Mouse (Mus musculus): ENCODE measurements around the gene Sfta2. TPM values are rescaled to one million over a fixed set of nuclear protein-coding genes. Genes with fewer than 3 reads are reported as not detected.
A peak's percentile ranks its signal among the peaks of the same experiment; 100 is the strongest.

Gene Sfta2
- polyA plus RNA-seq, 1 experiment from 2014 or later: 564 TPM

- TF ChIP-seq EP300 (IDR thresholded peaks at IDR 0.05) (no peak), CTCF (IDR thresholded peaks at IDR 0.05) (no peak)
Measured at GRCm38 (mm10) chr17:35653086-35653485, 51.7 kb downstream of the Sfta2 start.

GRCm38 (mm10) chr17:35665957-35666515, 64.7 kb downstream of the Sfta2 start:
- H3K27me3 ChIP-seq (replicated peaks; ENCODE audit: insufficient read depth, low read length): no peaks in the 10 kb centered on the region
- no peak overlapping the region for H3K4me3 ChIP-seq (ENCODE audit: low read depth, low read length)
- H3K36me3 ChIP-seq (ENCODE audit: insufficient read depth, low read length): peaks cover 11% of the 10 kb centered on the region; the same call in 1 of the 2 replicates
- H3K9me3 ChIP-seq (ENCODE audit: low read length): no peaks in the 10 kb centered on the region
- ATAC-seq (peak; percentile 47), DNase-seq (ENCODE audit: low spot score) (peak; percentile 86)
- peak overlapping the region; percentile 66 for H3K27ac ChIP-seq (ENCODE audit: low read length)
- 60% methylated on average over 17 of the region's 17 CpGs for WGBS
- no peak overlapping the region for H3K4me2 ChIP-seq (replicated peaks; ENCODE audit: low read depth, low read length)
- H3K4me1 ChIP-seq (ENCODE audit: insufficient read depth, low read depth, low read length): peaks cover 4% of the 10 kb centered on the region; the same call in 1 of the 2 replicates
- H3K9ac ChIP-seq (replicated peaks; ENCODE audit: low read depth): no peak overlapping the region
- peak; percentile 84 for TF ChIP-seq CTCF (IDR thresholded peaks at IDR 0.05)
- TF ChIP-seq EP300 (IDR thresholded peaks at IDR 0.05): no peak

More at GRCm38 (mm10) chr17:35653086-35653485, 51.7 kb downstream of the Sfta2 start:
- H3K9ac ChIP-seq (replicated peaks; ENCODE audit: low read depth): no peak overlapping the region
- WGBS: 54% methylated on average over 2 of the region's 2 CpGs
- peak overlapping the region; percentile 66 for H3K27ac ChIP-seq (ENCODE audit: low read length)
- H3K27me3 ChIP-seq (replicated peaks; ENCODE audit: insufficient read depth, low read length): no peaks in the 10 kb centered on the region
- DNase-seq (ENCODE audit: low spot score) (peak; percentile 11), ATAC-seq (no peak)
- no peaks in the 10 kb centered on the region for H3K9me3 ChIP-seq (ENCODE audit: low read length)
- H3K4me1 ChIP-seq (ENCODE audit: insufficient read depth, low read depth, low read length): no peaks in the 10 kb centered on the region; the same call in 1 of the 2 replicates
- no peaks in the 10 kb centered on the region for H3K36me3 ChIP-seq (ENCODE audit: insufficient read depth, low read length)
- H3K4me3 ChIP-seq (ENCODE audit: low read depth, low read length): no peak overlapping the region
- peak overlapping the region; percentile 32 for H3K4me2 ChIP-seq (replicated peaks; ENCODE audit: low read depth, low read length)

- DNase-seq (ENCODE audit: low spot score): peak; percentile 31
- Histone ChIP-seq H3K4me3 (ENCODE audit: low read depth, low read length) (peak overlapping the region; percentile 65), H3K4me2 (replicated peaks; ENCODE audit: low read depth, low read length) (peak overlapping the region; percentile 94), H3K27me3 (replicated peaks; ENCODE audit: insufficient read depth, low read length) (no peaks in the 10 kb centered on the region), H3K9ac (replicated peaks; ENCODE audit: low read depth) (peak overlapping the region; percentile 68), H3K4me1 (ENCODE audit: insufficient read depth, low read depth, low read length) (peaks cover 4% of the 10 kb centered on the region; the same call in 1 of the 2 replicates), H3K27ac (ENCODE audit: low read length) (peak overlapping the region; percentile 82), H3K9me3 (ENCODE audit: low read length) (no peaks in the 10 kb centered on the region), H3K36me3 (ENCODE audit: insufficient read depth, low read length) (peaks cover 6% of the 10 kb centered on the region; the same call in 1 of the 2 replicates)
- WGBS: 2% methylated on average over 13 of the region's 13 CpGs
- ATAC-seq: peak; percentile 13
- no peak for TF ChIP-seq CTCF (IDR thresholded peaks at IDR 0.05)
- no peak for TF ChIP-seq EP300 (IDR thresholded peaks at IDR 0.05)
Measured at GRCm38 (mm10) chr17:35666851-35667256, 65.5 kb downstream of the Sfta2 start.

GRCm38 (mm10) chr17:35667334-35668065, 66.2 kb downstream of the Sfta2 start, which contains the start of gene Vars2:
Gene Vars2, minus strand, starts transcription at chr17:35667592.
- Histone ChIP-seq H3K4me3 (ENCODE audit: low read depth, low read length) (peak within 1 kb of the TSS; percentile 65), H3K4me2 (replicated peaks; ENCODE audit: low read depth, low read length) (peak within 1 kb of the TSS; percentile 94), H3K9ac (replicated peaks; ENCODE audit: low read depth) (peak within 1 kb of the TSS; percentile 68), H3K36me3 (ENCODE audit: insufficient read depth, low read length) (0 out of 2 replicates have a peak, but pooled peaks cover 5% of the 10 kb centered on the region), H3K27ac (ENCODE audit: low read length) (peak within 1 kb of the TSS; percentile 82), H3K27me3 (replicated peaks; ENCODE audit: insufficient read depth, low read length) (no peaks in the 10 kb centered on the region), H3K9me3 (ENCODE audit: low read length) (no peaks in the 10 kb centered on the region), H3K4me1 (ENCODE audit: insufficient read depth, low read depth, low read length) (peaks cover 4% of the 10 kb centered on the region; the same call in 1 of the 2 replicates)
- TF ChIP-seq CTCF (IDR thresholded peaks at IDR 0.05) (peak; percentile 22; the same call in 1 of the 2 replicates), EP300 (IDR thresholded peaks at IDR 0.05) (no peak)
- ATAC-seq: peak; percentile 88
- DNase-seq (ENCODE audit: low spot score): peak; percentile 96
- 3% methylated on average over 61 of the region's 61 CpGs for WGBS

GRCm38 (mm10) chr17:35669731-35670130, 68.4 kb downstream of the Sfta2 start:
- TF ChIP-seq CTCF (IDR thresholded peaks at IDR 0.05) (no peak), EP300 (IDR thresholded peaks at IDR 0.05) (no peak)
- H3K9ac ChIP-seq (replicated peaks; ENCODE audit: low read depth): no peak overlapping the region
- no peak overlapping the region for H3K4me3 ChIP-seq (ENCODE audit: low read depth, low read length)
- 86% methylated on average over 9 of the region's 9 CpGs for WGBS
- H3K9me3 ChIP-seq (ENCODE audit: low read length): no peaks in the 10 kb centered on the region
- DNase-seq (ENCODE audit: low spot score) (no peak), ATAC-seq (no peak)
- peaks cover 10% of the 10 kb centered on the region; the same call in 1 of the 2 replicates for H3K4me1 ChIP-seq (ENCODE audit: insufficient read depth, low read depth, low read length)
- no peak overlapping the region for H3K27ac ChIP-seq (ENCODE audit: low read length)
- H3K27me3 ChIP-seq (replicated peaks; ENCODE audit: insufficient read depth, low read length): no peaks in the 10 kb centered on the region
- H3K36me3 ChIP-seq (ENCODE audit: insufficient read depth, low read length): no peaks in the 10 kb centered on the region
- H3K4me2 ChIP-seq (replicated peaks; ENCODE audit: low read depth, low read length): no peak overlapping the region

GRCm38 (mm10) chr17:35671846-35672245, 70.5 kb downstream of the Sfta2 start:
- DNase-seq (ENCODE audit: low spot score) (no peak), ATAC-seq (no peak)
- H3K4me2 ChIP-seq (replicated peaks; ENCODE audit: low read depth, low read length): no peak overlapping the region
- no peaks in the 10 kb centered on the region for H3K36me3 ChIP-seq (ENCODE audit: insufficient read depth, low read length)
- TF ChIP-seq CTCF (IDR thresholded peaks at IDR 0.05) (no peak), EP300 (IDR thresholded peaks at IDR 0.05) (no peak)
- no peaks in the 10 kb centered on the region for H3K9me3 ChIP-seq (ENCODE audit: low read length)
- no peak overlapping the region for H3K9ac ChIP-seq (replicated peaks; ENCODE audit: low read depth)
- H3K4me1 ChIP-seq (ENCODE audit: insufficient read depth, low read depth, low read length): peaks cover 8% of the 10 kb centered on the region; the same call in 1 of the 2 replicates
- H3K27ac ChIP-seq (ENCODE audit: low read length): no peak overlapping the region
- H3K4me3 ChIP-seq (ENCODE audit: low read depth, low read length): no peak overlapping the region
- 71% methylated on average over 6 of the region's 6 CpGs for WGBS
- H3K27me3 ChIP-seq (replicated peaks; ENCODE audit: insufficient read depth, low read length): no peaks in the 10 kb centered on the region
